Mouse (Mus musculus): ENCODE measurements around the gene Chd1. TPM values are rescaled to one million over a fixed set of nuclear protein-coding genes. Genes with fewer than 3 reads are reported as not detected.

The Chd1 gene
- 100 to 1,000 TPM in 1 of 2 experiments, 10 to 100 TPM in 1; 91.0 to 100 TPM for polyA plus RNA-seq (2017; shearing (Covaris generic))

GRCm38 (mm10) chr17:15704475-15705300 lies at the start of gene Chd1:
TSS of gene Chd1 (plus strand) at chr17:15704967.

Other genes with a start within 250 kb of the Chd1 start
- gene Psmb1, start 205.2 kb upstream of the Chd1 start, polyA plus RNA-seq (2017; shearing (Covaris generic)): 100 to 1,000 TPM; 242 to 245 TPM
- 10 to 100 TPM; 49.4 to 52.3 TPM for gene Tbp, start 205.1 kb upstream of the Chd1 start, polyA plus RNA-seq (2017; shearing (Covaris generic))
- gene Pdcd2, start 177.7 kb upstream of the Chd1 start, polyA plus RNA-seq (2017; shearing (Covaris generic)): 100 to 1,000 TPM in 1 of 2 experiments, 10 to 100 TPM in 1; 91.9 to 133 TPM
- 1 to 10 TPM; 4.8 to 9.1 TPM for gene Prdm9, start 140.6 kb upstream of the Chd1 start, polyA plus RNA-seq (2017; shearing (Covaris generic))
- 10 to 100 TPM; 12.6 to 18.0 TPM for gene Rgmb, start 126.1 kb downstream of the Chd1 start, polyA plus RNA-seq (2017; shearing (Covaris generic))